Mouse (Mus musculus) bone marrow macrophage, adult 2 months (primary cell): ENCODE data around the gene Clk4. TPM values are rescaled to one million over a fixed set of nuclear protein-coding genes. Genes with fewer than 3 reads are reported as not detected.
A peak's percentile ranks its signal among the peaks of the same experiment; 100 is the strongest.

Experiments used
- H3K27ac ChIP-seq: 2 replicates; pipeline ENCODE4 v1.5.1; 2012; ENCODE audit warnings: low read depth, low read length; ENCODE audit not compliant: insufficient read depth
- H3K4me1 ChIP-seq: 2 replicates; pipeline ENCODE4 v1.6.1; 2012; ENCODE audit warnings: low read length; ENCODE audit not compliant: control insufficient read depth, insufficient read depth
- H3K4me3 ChIP-seq: 2 replicates; pipeline ENCODE4 v1.5.1; 2012; ENCODE audit warnings: mild to moderate bottlenecking, low read length, moderate library complexity; ENCODE audit not compliant: insufficient read depth
- CTCF ChIP-seq: IDR thresholded peaks from 2 replicates; pipeline ENCODE4 v1.5.1; 2012; ENCODE audit warnings: low read depth, mild to moderate bottlenecking, low read length, moderate library complexity
- POLR2A ChIP-seq: IDR thresholded peaks from 2 replicates; pipeline ENCODE4 v1.6.1; 2012; ENCODE audit warnings: mild to moderate bottlenecking, low read depth, low read length, borderline replicate concordance
- polyA plus RNA-seq: library from polyadenylated mRNA; stranded (reverse); fragments of >200 nt; gene quantifications from 2 replicates; pipeline ENCODE4 v1.2.4, GENCODE M21; 2012; ENCODE audit not compliant: missing spikeins, insufficient read depth, insufficient read length

Clk4 gene
- 114 and 143 TPM in 2 replicates for polyA plus RNA-seq

GRCm38 (mm10) chr11:51261680-51262219 lies at the start of gene Clk4:
TSS of gene Clk4 (plus strand) at chr11:51261730.
- peak within 1 kb of the TSS; percentile 85 for H3K4me3 ChIP-seq
- TF ChIP-seq POLR2A: no peak
- no peak for TF ChIP-seq CTCF
- peak within 1 kb of the TSS; percentile 33 for H3K27ac ChIP-seq
- peaks cover 10% of the 10 kb centered on the region for H3K4me1 ChIP-seq

- no peak overlapping the region for H3K4me3 ChIP-seq
- H3K4me1 ChIP-seq: no peaks in the 10 kb centered on the region
- no peak overlapping the region for H3K27ac ChIP-seq
- TF ChIP-seq CTCF (peak; percentile 32; the same call in 1 of the 2 replicates), POLR2A (no peak)
Observed at GRCm38 (mm10) chr11:51214021-51214420, 47.5 kb upstream of the Clk4 start.

GRCm38 (mm10) chr11:51219396-51219980 lies 42.0 kb upstream of the Clk4 start:
- no peaks in the 10 kb centered on the region for H3K4me1 ChIP-seq
- H3K4me3 ChIP-seq: no peak overlapping the region
- H3K27ac ChIP-seq: no peak overlapping the region
- no peak for TF ChIP-seq CTCF
- no peak for TF ChIP-seq POLR2A

DNA sequence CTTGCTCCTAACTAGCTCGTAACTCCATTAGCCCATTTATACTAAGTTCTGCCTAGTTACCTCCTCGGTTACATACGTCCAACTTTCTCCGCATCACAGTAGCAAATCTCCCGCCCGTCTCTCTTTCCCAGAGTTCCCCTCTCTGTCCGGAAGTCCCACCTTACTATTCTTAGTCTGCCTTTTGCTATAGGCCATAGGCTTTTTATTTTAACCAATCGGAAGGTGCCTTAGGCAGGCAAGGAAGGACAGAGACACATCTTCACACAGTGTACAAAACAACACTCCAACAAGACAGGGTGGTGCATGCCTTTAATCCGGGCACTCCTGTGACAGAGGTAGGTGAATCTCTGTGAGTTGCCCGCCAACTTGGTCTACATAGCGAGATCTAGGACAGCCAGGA lies 41.2 kb upstream of the Clk4 start, which contains the start of gene Gm12569:
Gene Gm12569, plus strand, starts transcription at position 166 of the 400 bp plus-strand sequence.
- TF ChIP-seq CTCF (no peak), POLR2A (no peak)
- no peak within 1 kb of the TSS for H3K27ac ChIP-seq

GRCm38 (mm10) chr11:51227104-51227503 lies 34.4 kb upstream of the Clk4 start:
- Histone ChIP-seq H3K4me3 (no peak overlapping the region), H3K27ac (no peak overlapping the region), H3K4me1 (no peaks in the 10 kb centered on the region)
- no peak for TF ChIP-seq POLR2A
- TF ChIP-seq CTCF: no peak

More for the DNA sequence above, 41.2 kb upstream of the Clk4 start, which contains the start of gene Gm12569:
- Histone ChIP-seq H3K4me1 (no peaks in the 10 kb centered on the region), H3K4me3 (no peak within 1 kb of the TSS)

DNA sequence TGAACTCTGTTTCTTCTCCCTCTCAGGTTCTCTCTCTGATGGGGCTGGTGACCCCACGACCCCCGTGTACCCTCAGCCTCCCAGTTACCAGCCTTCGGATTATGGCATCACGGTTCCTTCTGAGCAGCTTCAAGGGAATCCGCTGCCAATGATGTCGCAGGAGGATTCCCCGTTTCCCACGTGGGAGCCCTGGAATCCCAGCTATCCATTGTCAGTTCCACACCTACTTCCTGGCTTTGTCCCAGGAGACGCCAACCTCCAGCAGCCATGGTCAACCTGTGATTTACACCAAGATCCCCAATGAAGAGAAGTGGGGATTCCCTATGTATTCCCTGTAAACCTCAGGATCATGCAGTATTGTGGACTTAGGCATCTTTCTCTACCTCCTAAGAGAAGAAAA lies 26.9 kb upstream of the Clk4 start:
- no peaks in the 10 kb centered on the region for H3K4me1 ChIP-seq
- H3K4me3 ChIP-seq: no peak overlapping the region
- H3K27ac ChIP-seq: no peak overlapping the region
- TF ChIP-seq POLR2A (no peak), CTCF (no peak)

GRCm38 (mm10) chr11:51242897-51243296 lies 18.6 kb upstream of the Clk4 start:
- no peak overlapping the region for H3K27ac ChIP-seq
- no peak overlapping the region for H3K4me3 ChIP-seq
- TF ChIP-seq CTCF (no peak), POLR2A (no peak)
- H3K4me1 ChIP-seq: no peaks in the 10 kb centered on the region

DNA sequence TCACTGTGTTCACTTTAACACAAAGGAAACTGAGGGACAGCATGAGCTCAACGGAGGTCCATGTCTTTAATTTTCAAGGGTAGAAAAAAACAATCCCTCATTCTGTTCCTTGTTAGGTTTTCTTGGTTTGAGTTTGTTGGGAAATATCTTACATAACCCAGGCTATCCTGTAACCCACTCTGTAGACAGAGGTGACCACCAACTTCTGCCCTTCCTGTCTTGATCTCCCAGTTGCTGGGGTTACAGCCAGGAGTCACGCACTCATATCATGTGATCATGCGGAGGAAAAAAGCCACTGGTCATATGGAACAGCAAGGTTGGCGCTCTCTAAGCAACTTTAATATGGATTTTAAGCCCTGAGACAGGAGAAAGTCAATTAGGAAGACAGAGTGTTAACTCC lies 4.5 kb upstream of the Clk4 start:
- TF ChIP-seq POLR2A: no peak
- TF ChIP-seq CTCF: no peak
- H3K27ac ChIP-seq: no peak overlapping the region
- peaks cover under 1% of the 10 kb centered on the region; the same call in 1 of the 2 replicates for H3K4me1 ChIP-seq
- no peak overlapping the region for H3K4me3 ChIP-seq

DNA sequence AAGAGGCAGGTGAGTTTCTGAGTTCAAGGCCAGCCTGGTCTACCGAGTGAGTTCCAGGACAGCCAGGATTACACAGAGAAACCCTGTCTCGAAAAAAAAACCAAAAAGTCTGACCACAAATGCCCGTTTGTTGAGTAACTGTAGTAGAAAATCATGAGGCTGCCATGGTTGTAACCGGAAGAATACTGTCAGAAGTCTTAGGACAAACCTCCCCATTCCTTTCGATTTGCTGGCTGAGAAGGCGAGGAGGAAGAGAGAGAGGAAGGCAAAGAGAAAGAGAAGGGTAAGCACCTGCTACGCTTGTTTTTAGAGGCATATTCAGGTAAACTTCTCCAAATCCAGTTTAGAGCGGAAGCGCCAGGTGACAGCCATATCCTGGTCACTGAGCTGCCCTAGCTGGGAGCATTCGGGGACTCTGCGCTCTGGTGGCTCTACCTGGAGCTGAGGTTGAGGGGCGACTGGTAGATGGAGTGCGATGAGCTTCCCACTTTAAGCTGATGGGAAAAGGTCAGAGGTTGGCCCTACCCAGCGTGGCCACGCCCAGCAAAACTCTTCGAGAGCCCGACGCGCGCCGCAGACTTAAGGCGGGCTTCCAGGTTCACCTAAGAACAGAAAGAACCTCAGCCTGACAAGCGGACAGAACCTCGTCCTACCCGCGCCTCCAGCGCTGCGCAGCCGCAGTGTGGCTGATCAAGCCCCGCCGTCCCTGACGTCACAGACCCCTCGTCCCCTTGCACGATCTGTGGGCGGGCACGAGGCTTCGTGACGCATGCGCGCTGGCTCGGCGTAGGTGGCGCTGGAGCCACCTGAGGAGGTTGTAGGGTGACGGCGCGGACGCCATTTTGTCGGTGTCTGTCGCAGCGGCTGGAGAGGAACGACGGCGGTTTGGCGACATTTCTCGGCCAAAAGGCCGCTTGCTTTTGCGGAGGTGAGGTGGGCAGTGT lies 1.1 kb downstream of the Clk4 start, which contains the start of gene BC049762:
Gene BC049762, minus strand, starts transcription at position 705 of the 944 bp plus-strand sequence.
- TF ChIP-seq POLR2A: peak; percentile 62; the same call in 1 of the 2 replicates
- no peak for TF ChIP-seq CTCF
- Histone ChIP-seq H3K4me1 (peaks cover 13% of the 10 kb centered on the region), H3K27ac (peak within 1 kb of the TSS; percentile 78), H3K4me3 (peak within 1 kb of the TSS; percentile 85)

- Histone ChIP-seq H3K27ac (peak overlapping the region; percentile 78), H3K4me1 (peaks cover 13% of the 10 kb centered on the region), H3K4me3 (peak overlapping the region; percentile 85)
- TF ChIP-seq POLR2A: no peak
- no peak for TF ChIP-seq CTCF
Observed at GRCm38 (mm10) chr11:51263286-51263831, 1.8 kb downstream of the Clk4 start.
